Mouse (Mus musculus): ENCODE measurements at regions not wholly inside any gene's neighbourhood (a gene's known extent, or its start where the extent isn't known, plus 50 kb on each side); places are given as distances from the start of the nearest gene placed in this dataset.

DNA sequence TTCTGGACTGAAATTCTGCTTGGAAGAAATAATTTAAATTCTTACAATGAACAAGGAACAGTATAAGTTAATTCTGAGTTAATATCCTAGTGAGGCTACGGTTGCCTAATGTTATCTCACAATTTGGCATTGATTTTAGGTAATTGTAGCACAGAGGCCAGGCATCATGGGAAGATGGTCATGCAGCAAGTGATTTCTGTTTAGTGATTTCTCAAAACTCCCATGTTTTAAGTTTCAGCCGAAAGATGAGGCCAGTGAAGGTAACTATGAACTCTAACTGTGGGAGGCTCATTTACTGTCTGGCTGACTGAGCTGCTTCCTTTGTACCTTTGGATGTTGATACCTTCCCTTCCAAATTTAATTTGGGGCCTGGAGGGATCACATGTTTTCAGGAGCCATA is 65.6 kb upstream of the Cwc22 start:
- H3K4me3 ChIP-seq (ENCODE audit: insufficient read depth, low read length): no peak overlapping the region
- H3K27ac ChIP-seq (ENCODE audit: insufficient read depth, low read depth, low read length): no peak overlapping the region
- no peaks in the 10 kb centered on the region for H3K4me1 ChIP-seq (ENCODE audit: control insufficient read depth, insufficient read depth, low read length)
- no peak for TF ChIP-seq POLR2A (IDR thresholded peaks at IDR 0.05; ENCODE audit: borderline replicate concordance, low read depth, low read length)

GRCm38 (mm10) chr2:78011051-78011800 is 65.1 kb upstream of the Cwc22 start:
- TF ChIP-seq CTCF (IDR thresholded peaks at IDR 0.05; ENCODE audit: low read depth, low read length): no peak
- no peak for TF ChIP-seq POLR2A (IDR thresholded peaks at IDR 0.05; ENCODE audit: borderline replicate concordance, low read depth, low read length)
- Histone ChIP-seq H3K4me3 (ENCODE audit: insufficient read depth, low read length) (no peak overlapping the region), H3K4me1 (ENCODE audit: control insufficient read depth, insufficient read depth, low read length) (no peaks in the 10 kb centered on the region), H3K27ac (ENCODE audit: insufficient read depth, low read depth, low read length) (no peak overlapping the region)

DNA sequence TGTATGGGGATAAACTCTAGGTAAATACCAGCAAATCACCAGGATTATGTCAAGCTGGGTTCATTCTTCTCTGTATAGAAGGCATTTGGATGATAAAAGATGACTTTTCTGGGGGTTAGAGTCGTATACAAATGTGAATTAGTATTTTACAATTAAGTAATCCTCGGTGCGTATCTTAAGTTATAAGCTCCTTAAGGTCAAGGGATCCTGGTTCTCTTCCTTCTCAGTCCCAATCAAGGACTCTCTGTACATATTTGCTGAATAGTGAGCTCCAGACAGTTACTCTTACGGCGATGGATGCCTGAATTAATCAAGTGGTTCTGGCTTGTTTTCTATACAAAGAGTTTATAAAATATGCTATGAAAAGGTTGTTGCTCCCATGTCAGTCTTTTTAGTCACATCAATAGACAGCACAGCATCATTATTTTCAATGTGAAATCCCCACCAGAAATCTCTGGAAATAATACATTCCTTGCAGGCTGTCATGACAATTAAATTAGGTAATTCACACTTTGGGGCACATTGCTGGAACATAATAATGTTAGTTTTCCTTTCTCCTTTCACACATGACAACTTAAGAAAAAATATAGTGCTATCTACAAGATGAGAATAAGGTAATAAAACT is 64.0 kb upstream of the Cwc22 start:
- H3K4me1 ChIP-seq (ENCODE audit: control insufficient read depth, insufficient read depth, low read length): no peaks in the 10 kb centered on the region
- TF ChIP-seq CTCF (IDR thresholded peaks at IDR 0.05; ENCODE audit: low read depth, low read length) (no peak), POLR2A (IDR thresholded peaks at IDR 0.05; ENCODE audit: borderline replicate concordance, low read depth, low read length) (no peak)
- no peak overlapping the region for H3K4me3 ChIP-seq (ENCODE audit: insufficient read depth, low read length)
- no peak overlapping the region for H3K27ac ChIP-seq (ENCODE audit: insufficient read depth, low read depth, low read length)

- Histone ChIP-seq H3K4me1 (ENCODE audit: control insufficient read depth, insufficient read depth, low read length) (no peaks in the 10 kb centered on the region), H3K27ac (ENCODE audit: insufficient read depth, low read depth, low read length) (no peak overlapping the region), H3K4me3 (ENCODE audit: insufficient read depth, low read length) (no peak overlapping the region)
- TF ChIP-seq CTCF (IDR thresholded peaks at IDR 0.05; ENCODE audit: low read depth, low read length) (no peak), POLR2A (IDR thresholded peaks at IDR 0.05; ENCODE audit: borderline replicate concordance, low read depth, low read length) (no peak)
Observed at GRCm38 (mm10) chr2:78008094-78008493, 61.9 kb upstream of the Cwc22 start.

DNA sequence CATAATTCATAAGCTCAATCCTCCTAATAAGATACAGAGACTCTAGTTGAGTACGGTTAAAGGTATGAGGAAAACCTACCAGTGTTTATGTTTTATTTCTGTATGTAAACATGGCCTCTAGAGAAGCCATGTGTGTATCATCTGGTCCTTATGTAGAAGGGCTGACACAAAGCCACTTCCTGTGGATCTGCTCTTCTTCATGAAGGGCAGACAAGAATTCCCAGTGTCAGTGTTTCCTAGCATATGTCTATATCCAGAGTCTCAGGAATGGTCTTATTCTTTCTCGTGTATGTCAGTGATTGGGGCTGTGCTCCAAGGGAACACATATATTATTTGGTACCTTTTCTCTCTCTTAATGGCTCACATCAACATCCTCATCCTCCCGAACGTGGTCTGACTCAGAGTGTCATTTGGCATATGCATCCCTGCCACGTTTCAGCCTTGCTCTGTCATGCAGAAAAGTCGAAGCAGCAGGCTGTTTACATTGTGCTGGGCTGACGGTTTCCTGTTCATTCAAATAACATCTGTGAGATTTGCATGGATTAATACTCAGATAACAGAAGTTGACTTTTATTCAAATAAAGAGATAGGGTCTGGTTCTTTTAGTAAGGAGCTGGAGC is 59.3 kb upstream of the Cwc22 start:
- Histone ChIP-seq H3K4me3 (ENCODE audit: insufficient read depth, low read length) (no peak overlapping the region), H3K4me1 (ENCODE audit: control insufficient read depth, insufficient read depth, low read length) (no peaks in the 10 kb centered on the region), H3K27ac (ENCODE audit: insufficient read depth, low read depth, low read length) (no peak overlapping the region)
- TF ChIP-seq POLR2A (IDR thresholded peaks at IDR 0.05; ENCODE audit: borderline replicate concordance, low read depth, low read length) (no peak), CTCF (IDR thresholded peaks at IDR 0.05; ENCODE audit: low read depth, low read length) (no peak)

DNA sequence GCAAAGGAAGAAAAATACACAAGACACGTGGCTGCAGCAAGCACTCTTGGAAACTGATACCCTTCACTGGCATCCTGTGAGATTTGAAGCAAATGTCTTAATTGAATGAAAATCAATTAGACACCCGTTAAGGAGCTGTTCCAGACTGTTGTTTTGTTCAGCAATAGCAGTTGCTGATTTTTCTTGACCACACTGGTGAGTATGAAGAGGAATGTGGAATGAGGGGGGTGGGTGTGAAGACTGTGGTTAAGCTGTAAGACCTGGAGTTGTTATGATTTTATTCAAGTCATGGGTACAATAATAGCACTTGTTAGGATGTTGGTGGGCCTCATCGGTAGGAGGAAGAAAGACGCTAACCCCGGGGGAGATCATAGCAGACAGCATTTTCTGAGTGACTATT is 58.3 kb upstream of the Cwc22 start:
- Histone ChIP-seq H3K27ac (ENCODE audit: insufficient read depth, low read depth, low read length) (no peak overlapping the region), H3K4me3 (ENCODE audit: insufficient read depth, low read length) (no peak overlapping the region), H3K4me1 (ENCODE audit: control insufficient read depth, insufficient read depth, low read length) (no peaks in the 10 kb centered on the region)
- TF ChIP-seq CTCF (IDR thresholded peaks at IDR 0.05; ENCODE audit: low read depth, low read length) (no peak), POLR2A (IDR thresholded peaks at IDR 0.05; ENCODE audit: borderline replicate concordance, low read depth, low read length) (no peak)

Data from bone marrow macrophage, adult 2 months (primary cell).